Mouse (Mus musculus) cerebellum, adult 11 months (tissue): ENCODE measurements at regions not wholly inside any gene's neighbourhood (a gene's known extent, or its start where the extent isn't known, plus 50 kb on each side); places are given as distances from the start of the nearest gene placed in this dataset.

ENCODE experiments used
- DNase-seq: peaks from one replicate; pipeline ENCODE4 v3.0.0; 2022

- no peak for DNase-seq
Observed at GRCm38 (mm10) chr9:50136636-50136985, 208.2 kb downstream of the Rpl10-ps3 start.

DNA sequence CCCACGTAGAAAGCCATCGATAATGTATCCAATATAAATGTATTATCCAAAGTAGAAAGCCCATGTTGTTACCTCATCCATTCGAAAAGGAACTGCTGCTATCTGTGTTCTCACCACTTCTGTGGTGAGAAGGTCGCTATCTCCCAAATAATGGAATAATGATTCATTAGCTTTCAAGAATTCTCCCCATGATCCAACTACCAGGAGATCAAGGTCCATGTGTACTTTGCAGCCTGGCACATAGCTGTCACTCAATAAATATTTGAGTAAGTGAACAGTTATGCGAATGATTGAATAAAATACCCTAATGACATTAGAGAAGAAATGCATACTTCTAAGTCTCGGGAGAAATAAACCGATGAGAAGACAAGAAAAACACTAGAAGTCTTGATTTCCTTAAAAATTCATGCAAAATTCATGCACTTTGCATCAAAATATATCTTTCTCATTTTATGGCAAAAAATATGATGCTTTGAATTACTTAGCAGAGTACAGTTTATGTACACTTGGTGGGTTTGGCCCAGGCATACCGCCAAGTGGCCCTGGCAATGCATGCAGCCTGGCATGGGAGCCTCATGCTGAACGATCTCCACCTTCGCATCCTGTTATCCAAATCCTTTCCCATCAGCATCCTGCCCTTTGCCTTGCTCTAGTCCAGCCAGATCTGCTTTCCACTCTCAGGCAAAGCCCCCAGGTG lies 208.7 kb downstream of the Rpl10-ps3 start:
- no peak for DNase-seq

- no peak for DNase-seq
Observed at GRCm38 (mm10) chr9:50124241-50124640, 220.5 kb downstream of the Rpl10-ps3 start.

DNA sequence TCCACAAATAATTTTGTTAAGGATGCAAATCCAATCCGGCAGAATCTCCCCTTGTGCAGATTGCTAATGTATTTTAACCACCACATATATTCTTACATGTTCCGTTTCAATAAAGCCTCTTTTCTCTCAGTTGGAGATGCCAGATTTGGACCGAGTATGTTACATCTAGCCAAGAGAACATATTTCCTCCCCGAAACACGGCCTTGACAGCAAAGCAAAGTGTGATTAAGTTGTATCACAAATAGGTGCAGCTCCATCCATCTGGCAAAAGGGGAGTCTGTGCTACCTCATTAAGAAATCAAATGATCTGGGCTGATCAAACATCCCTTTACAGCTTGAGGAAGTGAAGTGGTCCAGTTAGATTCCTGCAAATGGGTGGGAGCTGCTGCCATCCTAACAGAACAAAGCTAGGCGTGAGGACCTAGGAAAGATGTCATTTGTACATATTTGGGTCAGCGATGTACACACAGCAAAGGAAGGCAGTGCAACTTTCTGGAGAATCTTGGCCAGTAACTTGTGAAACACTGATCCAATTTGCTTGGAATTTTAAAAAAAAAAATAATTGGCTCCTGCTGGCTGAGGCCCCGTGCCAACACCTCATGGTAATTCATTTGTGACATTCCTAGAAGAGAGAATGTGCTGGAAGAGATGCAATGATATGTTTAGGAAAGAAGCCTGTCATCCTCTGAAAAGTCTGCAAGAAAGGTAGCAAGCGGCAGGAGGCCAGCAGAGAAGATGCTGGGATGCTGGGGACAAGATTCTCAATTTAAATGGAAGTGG lies 223.8 kb downstream of the Rpl10-ps3 start:
- DNase-seq, result no peak

DNA sequence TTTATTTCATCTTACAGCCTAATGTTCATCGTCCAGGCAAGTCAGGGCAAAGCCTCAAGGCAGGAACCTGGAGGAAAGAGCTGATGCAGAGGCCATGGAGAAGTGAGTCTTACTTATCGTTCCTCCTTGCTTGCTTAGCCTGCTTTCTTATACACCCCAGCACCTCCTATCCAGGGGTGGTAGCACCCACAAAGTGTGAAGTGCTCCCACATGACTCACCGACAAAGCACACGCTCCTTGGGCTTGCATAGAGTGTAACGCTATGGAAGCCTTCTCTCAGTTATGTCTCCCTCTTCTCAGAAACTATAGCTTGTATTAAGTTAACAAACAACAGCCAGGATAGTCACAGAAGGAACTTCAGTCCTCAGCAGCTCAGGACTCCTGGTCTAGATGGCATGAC lies 225.4 kb downstream of the Rpl10-ps3 start:
- DNase-seq, result no peak

- no peak for DNase-seq
Observed at GRCm38 (mm10) chr9:50118578-50118977, 226.2 kb downstream of the Rpl10-ps3 start.

GRCm38 (mm10) chr9:50106551-50106950 lies 238.2 kb downstream of the Rpl10-ps3 start:
- no peak for DNase-seq

GRCm38 (mm10) chr9:50102766-50103165 lies 242.0 kb downstream of the Rpl10-ps3 start:
- DNase-seq, result no peak

- DNase-seq, result no peak
Observed at GRCm38 (mm10) chr9:50101061-50101460, 243.7 kb downstream of the Rpl10-ps3 start.

DNA sequence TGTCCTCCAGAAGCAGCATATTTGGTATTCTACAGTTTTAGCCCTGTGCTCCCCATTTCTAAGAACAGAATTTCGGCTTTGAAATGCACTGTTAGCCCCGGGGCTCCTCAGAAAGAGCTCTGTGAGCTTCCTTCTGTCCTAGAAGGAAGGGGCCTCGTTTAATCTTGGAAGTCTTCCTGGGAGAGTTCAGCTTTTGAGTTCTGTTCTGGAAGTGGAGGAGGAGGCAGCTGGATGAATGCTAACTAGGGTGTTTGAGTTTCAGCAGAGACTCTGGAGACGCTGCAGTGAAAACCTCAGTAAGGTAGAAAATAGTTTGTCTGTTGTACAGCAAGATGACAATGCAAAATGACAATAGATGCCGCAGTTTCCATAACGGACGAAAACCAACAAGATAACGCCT lies 253.8 kb downstream of the Rpl10-ps3 start:
- no peak for DNase-seq

GRCm38 (mm10) chr9:50089916-50090315 lies 254.9 kb downstream of the Rpl10-ps3 start:
- no peak for DNase-seq

DNA sequence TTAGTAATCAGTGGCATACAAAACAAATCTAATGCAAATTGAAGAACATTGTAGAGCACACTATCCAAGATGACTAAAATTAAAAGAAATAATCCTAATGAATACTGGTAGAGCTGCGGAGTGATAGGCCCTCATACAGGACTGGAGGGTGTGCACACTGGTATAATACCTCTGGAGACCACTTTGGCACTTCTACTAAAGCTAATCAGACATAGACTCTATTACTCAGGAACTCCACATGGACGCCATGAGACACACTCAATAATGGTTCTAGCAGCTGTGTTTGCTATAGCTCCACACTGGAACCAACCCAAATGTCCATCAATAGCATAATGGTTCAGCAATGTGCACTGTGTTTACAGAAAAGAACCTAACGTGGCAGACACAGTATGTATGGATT lies 264.6 kb downstream of the Rpl10-ps3 start:
- no peak for DNase-seq

GRCm38 (mm10) chr9:50068576-50068975 lies 269.9 kb upstream of the Ncam1 start:
- no peak for DNase-seq

- DNase-seq, result no peak
Observed at GRCm38 (mm10) chr9:50067729-50068225, 269.1 kb upstream of the Ncam1 start.

DNA sequence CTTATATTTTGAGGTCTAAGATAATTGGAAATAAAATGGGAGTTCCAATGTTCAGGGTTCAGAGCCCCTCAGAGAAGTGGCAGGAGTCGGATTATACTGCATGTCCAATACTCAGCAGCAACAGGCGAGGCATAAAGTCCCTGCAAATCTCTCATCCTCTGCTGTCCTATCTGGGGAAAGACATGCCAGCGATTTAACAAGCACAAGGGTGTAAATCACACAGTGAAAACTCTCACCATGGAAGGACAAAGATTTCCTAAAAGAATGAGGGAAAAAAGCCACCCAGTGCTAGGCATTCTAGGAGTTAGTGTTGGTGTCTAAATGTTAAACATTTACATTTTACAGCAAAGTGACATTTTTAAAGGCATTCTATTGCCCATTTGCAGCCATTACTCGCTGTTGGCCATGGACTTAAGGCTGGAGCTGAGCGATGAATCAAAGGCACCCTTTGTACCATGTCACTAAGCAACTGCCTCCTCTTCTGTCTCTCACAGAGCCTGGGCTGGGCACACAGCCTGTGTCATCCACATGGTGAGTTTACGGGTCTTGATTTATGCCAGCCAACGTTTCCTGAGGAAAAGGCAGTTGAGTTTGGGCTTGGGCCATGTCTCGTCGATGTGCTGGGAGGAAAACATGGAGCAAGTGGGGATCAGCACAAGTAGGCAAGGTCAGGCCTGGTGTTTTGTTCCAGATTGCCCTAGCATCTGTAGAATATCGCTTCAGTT lies 265.9 kb upstream of the Ncam1 start:
- DNase-seq, result no peak

GRCm38 (mm10) chr9:50038231-50038630 lies 239.5 kb upstream of the Ncam1 start:
- no peak for DNase-seq

GRCm38 (mm10) chr9:50032322-50033158 lies 233.8 kb upstream of the Ncam1 start:
- DNase-seq, result no peak

DNA sequence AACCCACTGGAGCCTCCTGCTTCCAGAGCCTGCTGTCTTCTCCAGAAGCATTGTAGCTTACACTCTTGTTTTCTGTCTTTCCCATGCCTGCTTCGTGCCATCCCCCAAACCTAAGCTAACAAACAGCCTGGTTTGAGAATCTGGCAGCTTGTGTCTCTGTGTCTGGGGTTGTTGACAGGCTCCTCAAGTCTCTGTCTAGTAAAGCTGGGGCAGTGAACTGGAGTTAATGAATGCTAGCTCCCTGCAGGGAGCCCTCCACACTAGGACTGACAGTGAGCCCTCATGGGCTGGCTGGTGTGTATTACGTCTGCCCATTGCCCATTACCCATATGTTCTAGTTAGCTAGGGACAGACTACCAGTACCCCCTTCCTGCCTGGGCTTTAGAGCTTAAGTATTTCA lies 232.6 kb upstream of the Ncam1 start:
- DNase-seq, result no peak

GRCm38 (mm10) chr9:50029030-50029429 lies 230.3 kb upstream of the Ncam1 start:
- DNase-seq, result no peak

- DNase-seq, result no peak
Observed at GRCm38 (mm10) chr9:50028573-50028972, 229.8 kb upstream of the Ncam1 start.

- no peak for DNase-seq
Observed at GRCm38 (mm10) chr9:50024820-50025219, 226.1 kb upstream of the Ncam1 start.

DNA sequence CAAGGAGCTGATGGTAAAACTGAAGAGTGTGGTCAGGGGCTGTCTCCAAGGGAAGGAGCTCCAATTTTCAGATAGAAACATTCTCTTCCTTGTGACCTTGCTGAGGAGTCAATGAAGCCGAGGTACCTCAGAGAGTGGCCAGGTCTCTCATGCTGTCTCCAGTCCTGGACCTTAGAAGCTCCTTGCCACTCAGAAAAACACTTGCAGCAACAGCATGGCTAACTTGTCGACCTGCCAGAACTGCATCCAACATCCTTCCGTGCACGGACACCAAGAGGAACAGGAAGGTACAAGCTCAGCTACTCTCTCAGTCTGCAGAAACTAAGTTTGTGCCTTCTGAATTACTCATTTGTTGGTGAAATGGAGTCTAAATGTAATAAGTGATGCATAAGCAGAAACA lies 214.9 kb upstream of the Ncam1 start:
- DNase-seq, result no peak
